15 mouse cellular contexts compared by ENCODE assay signal in the genomic region with DNA sequence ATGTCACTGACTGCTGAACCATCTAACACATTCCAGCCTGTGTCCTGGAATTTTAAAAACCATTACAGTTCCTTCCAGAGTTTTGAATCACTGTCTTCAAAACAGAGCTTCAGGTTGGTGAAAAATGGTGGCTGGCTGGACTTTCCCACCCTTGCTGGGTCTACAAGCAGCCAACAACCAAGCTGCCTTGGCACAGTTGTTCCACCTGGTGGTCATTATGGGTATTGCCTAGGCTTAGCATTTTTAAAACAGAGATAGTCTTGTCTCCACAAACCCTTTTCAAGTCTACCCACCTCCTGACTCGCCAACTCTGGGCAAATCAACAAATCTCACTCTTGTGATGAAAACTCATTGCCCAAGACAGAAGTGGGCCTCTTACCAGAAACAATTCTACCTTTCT. TPM values are rescaled to one million over a fixed set of nuclear protein-coding genes. Genes with fewer than 3 reads are reported as not detected.
DNase-seq lines count a peak whose midpoint lies in the region; ATAC-seq and TF ChIP-seq lines count a peak whose summit lies in the region.
"Had no signal": no experiment of that assay in that cellular context is flagged by ENCODE, and none has a peak within 500 bp of the region (broad histone marks: within the 10 kb centered on the region; RNA-seq: fewer than 3 reads in every experiment).

No protein-coding gene starts in this region.

- TF ChIP-seq CTCF in liver, postnatal 0 days (IDR thresholded peaks at IDR 0.05; ENCODE audit: low read depth) = peak; percentile 73

- H3K4me3 ChIP-seq in liver, postnatal 0 days (ENCODE audit: low read depth, low read length) = no peak overlapping the region
- no peak overlapping the region for H3K4me3 ChIP-seq in liver, embryonic 11.5 days (ENCODE audit: low read depth, low read length)
- H3K4me3 ChIP-seq in heart, embryonic 11.5 days (ENCODE audit: low read depth, low read length) = no peak overlapping the region
- no peak overlapping the region for H3K4me3 ChIP-seq in neural tube, embryonic 15.5 days (replicated peaks)
- H3K4me3 ChIP-seq: heart, embryonic 13.5 days; neural tube, embryonic 12.5 days had no signal

- H3K9me3 ChIP-seq in liver, postnatal 0 days (ENCODE audit: low read length) = no peaks in the 10 kb centered on the region
- peaks cover 7% of the 10 kb centered on the region; the same call in 1 of the 2 replicates for H3K9me3 ChIP-seq in liver, embryonic 11.5 days (ENCODE audit: control insufficient read depth, low read length)
- H3K9me3 ChIP-seq in heart, embryonic 11.5 days (replicated peaks; ENCODE audit: control insufficient read depth, low read length) = 0 out of 2 replicates have a peak, but pooled peaks cover 5% of the 10 kb centered on the region
- H3K9me3 ChIP-seq in neural tube, embryonic 15.5 days (replicated peaks) = no peaks in the 10 kb centered on the region

- H3K27ac ChIP-seq in liver, postnatal 0 days (ENCODE audit: low read depth) = no peak overlapping the region
- H3K27ac ChIP-seq in liver, embryonic 11.5 days (ENCODE audit: low read depth, low read length) = no peak overlapping the region
- H3K27ac ChIP-seq in heart, embryonic 11.5 days (ENCODE audit: low read depth, low read length) = no peak overlapping the region
- no peak overlapping the region for H3K27ac ChIP-seq in neural tube, embryonic 15.5 days (replicated peaks)
- H3K27ac ChIP-seq: heart, embryonic 13.5 days; macrophage; neural tube, embryonic 12.5 days had no signal

- no peak for TF ChIP-seq EP300 in liver, postnatal 0 days (IDR thresholded peaks at IDR 0.05; ENCODE audit: low read depth)

- H3K36me3 ChIP-seq in liver, postnatal 0 days (replicated peaks; ENCODE audit: insufficient read depth, low read length) = no peaks in the 10 kb centered on the region
- H3K36me3 ChIP-seq in liver, embryonic 11.5 days (ENCODE audit: control insufficient read depth, insufficient read depth, low read length) = no peaks in the 10 kb centered on the region
- no peaks in the 10 kb centered on the region for H3K36me3 ChIP-seq in heart, embryonic 11.5 days (ENCODE audit: control insufficient read depth, insufficient read depth, low read length)
- H3K36me3 ChIP-seq in neural tube, embryonic 15.5 days = no peaks in the 10 kb centered on the region
- H3K36me3 ChIP-seq: heart, embryonic 13.5 days; neural tube, embryonic 12.5 days had no signal

- WGBS in liver, postnatal 0 days (ENCODE audit: insufficient replicate concordance) = 75% methylated on average over 1 of the region's 1 CpGs
- 88% methylated on average over 1 of the region's 1 CpGs for WGBS in liver, embryonic 11.5 days
- WGBS in heart, embryonic 11.5 days (ENCODE audit: insufficient replicate concordance) = 85% methylated on average over 1 of the region's 1 CpGs
- WGBS in neural tube, embryonic 15.5 days = 90% methylated on average over 1 of the region's 1 CpGs

- no peaks in the 10 kb centered on the region for H3K27me3 ChIP-seq in liver, postnatal 0 days (ENCODE audit: insufficient read depth, low read length)
- no peaks in the 10 kb centered on the region for H3K27me3 ChIP-seq in liver, embryonic 11.5 days (replicated peaks; ENCODE audit: control insufficient read depth, insufficient read depth, low read length)
- no peaks in the 10 kb centered on the region for H3K27me3 ChIP-seq in heart, embryonic 11.5 days (ENCODE audit: control insufficient read depth, insufficient read depth, low read length)
- no peaks in the 10 kb centered on the region for H3K27me3 ChIP-seq in neural tube, embryonic 15.5 days (replicated peaks)
- H3K27me3 ChIP-seq: heart, embryonic 13.5 days; neural tube, embryonic 12.5 days had no signal

- peak; percentile 51 for DNase-seq in CD4-positive, CD25-positive, alpha-beta regulatory T cell, adult 2 months (ENCODE audit: low read depth, low spot score)
- DNase-seq in liver, postnatal 0 days = peak; percentile 24
- DNase-seq in liver, embryonic 11.5 days (ENCODE audit: low spot score) = no peak
- peak; percentile 54 for DNase-seq in NIH3T3 (ENCODE audit: low read depth)
- DNase-seq in naive thymus-derived CD4-positive, alpha-beta T cell, adult 2 months (ENCODE audit: low read depth) = peak; percentile 39
- DNase-seq: adrenal gland, adult 2 months; cerebellum, adult 9-10 months; right cerebral cortex, postnatal 4 days; thymus, postnatal 14 days had no signal

- no peak overlapping the region for H3K9ac ChIP-seq in liver, postnatal 0 days (replicated peaks)
- no peak overlapping the region for H3K9ac ChIP-seq in liver, embryonic 11.5 days (ENCODE audit: low read depth, low read length)
- no peak overlapping the region for H3K9ac ChIP-seq in heart, embryonic 11.5 days (ENCODE audit: low read depth, low read length)
- H3K9ac ChIP-seq in neural tube, embryonic 15.5 days (replicated peaks) = no peak overlapping the region
- H3K9ac ChIP-seq: heart, embryonic 13.5 days; neural tube, embryonic 12.5 days had no signal

- H3K4me1 ChIP-seq in liver, postnatal 0 days (ENCODE audit: insufficient read depth) = peaks cover 8% of the 10 kb centered on the region; the same call in 1 of the 2 replicates
- peaks cover 6% of the 10 kb centered on the region for H3K4me1 ChIP-seq in liver, embryonic 11.5 days (replicated peaks; ENCODE audit: control insufficient read depth, insufficient read depth, low read length)
- H3K4me1 ChIP-seq in heart, embryonic 11.5 days (ENCODE audit: control insufficient read depth, insufficient read depth, low read length) = no peaks in the 10 kb centered on the region
- H3K4me1 ChIP-seq in neural tube, embryonic 15.5 days = no peaks in the 10 kb centered on the region
- H3K4me1 ChIP-seq: neural tube, embryonic 12.5 days had no signal

- H3K4me2 ChIP-seq in liver, postnatal 0 days (ENCODE audit: low read depth, low read length) = no peak overlapping the region
- no peak overlapping the region for H3K4me2 ChIP-seq in liver, embryonic 11.5 days
- no peak overlapping the region for H3K4me2 ChIP-seq in heart, embryonic 11.5 days
- H3K4me2 ChIP-seq in neural tube, embryonic 15.5 days = no peak overlapping the region
- H3K4me2 ChIP-seq: heart, embryonic 13.5 days; neural tube, embryonic 12.5 days had no signal

- no peak for ATAC-seq in CD4-positive, CD25-positive, alpha-beta regulatory T cell, adult 4 months
- no peak for ATAC-seq in liver, postnatal 0 days
- no peak for ATAC-seq in liver, embryonic 11.5 days (replicated peaks; ENCODE audit: low FRiP score)
- ATAC-seq in heart, embryonic 11.5 days (replicated peaks; ENCODE audit: insufficient number of reproducible peaks, low FRiP score, low TSS enrichment) = no peak
- no peak for ATAC-seq in neural tube, embryonic 15.5 days (ENCODE audit: low FRiP score)

RNA-seq across cellular contexts. Expression of a gene that starts 17.9 kb away (rescaled TPM):
- polyA plus RNA-seq in CD4-positive, CD25-positive, alpha-beta regulatory T cell, adult 4 months (2017; shearing (Covaris generic)) = 100 to 1,000 TPM; 235 to 261 TPM
- polyA plus RNA-seq in liver, postnatal 0 days (2015; fragmentation: Nextera tagmentation; extraction: Ambion mirVana) = 29.8 and 36.8 TPM in 2 replicates
- 4.7 and 5.7 TPM in 2 replicates for polyA plus RNA-seq in liver, embryonic 11.5 days (2014; fragmentation: Nextera tagmentation; extraction: Ambion mirVana)
- polyA plus RNA-seq in heart, embryonic 11.5 days (2014; fragmentation: Nextera tagmentation; extraction: Ambion mirVana) = 15.2 and 16.6 TPM in 2 replicates
- 27.5 and 27.8 TPM in 2 replicates for polyA plus RNA-seq in neural tube, embryonic 15.5 days (2015; fragmentation: Nextera tagmentation; extraction: Ambion mirVana)

RNA-seq across cellular contexts. Expression of a gene that starts 24.6 kb away (rescaled TPM):
- polyA plus RNA-seq in CD4-positive, CD25-positive, alpha-beta regulatory T cell, adult 4 months (2017; shearing (Covaris generic)) = under 1 TPM; 0.20 to 0.23 TPM
- polyA plus RNA-seq in liver, postnatal 0 days (2015; fragmentation: Nextera tagmentation; extraction: Ambion mirVana) = 10.3 and 10.6 TPM in 2 replicates
- polyA plus RNA-seq in liver, embryonic 11.5 days (2014; fragmentation: Nextera tagmentation; extraction: Ambion mirVana) = 39.4 and 41.5 TPM in 2 replicates
- 103 and 113 TPM in 2 replicates for polyA plus RNA-seq in heart, embryonic 11.5 days (2014; fragmentation: Nextera tagmentation; extraction: Ambion mirVana)
- polyA plus RNA-seq in neural tube, embryonic 15.5 days (2015; fragmentation: Nextera tagmentation; extraction: Ambion mirVana) = 55.9 and 57.2 TPM in 2 replicates
